Mouse (Mus musculus) fibroblast of lung, adult 2 months (primary cell): Measurements from ENCODE around the gene St7l.

Source experiments
- DNase-seq: peaks from one replicate; pipeline ENCODE4 v3.0.0-alpha.2; 2011; ENCODE audit warnings: low read depth

St7l gene

GRCm38 (mm10) chr3:104963331-104964276 lies 99.8 kb downstream of the St7l start:
- no peak for DNase-seq

GRCm38 (mm10) chr3:104965070-104965855 lies 101.5 kb downstream of the St7l start:
- no peak for DNase-seq

GRCm38 (mm10) chr3:104965991-104966554 lies 102.3 kb downstream of the St7l start:
- DNase-seq, result no peak

GRCm38 (mm10) chr3:104967548-104968300 lies 103.9 kb downstream of the St7l start:
- peak; percentile 55 for DNase-seq
